Mouse (Mus musculus) layer of hippocampus, adult 11-12 months (tissue): ENCODE results near the gene Inpp5f.
A peak's percentile ranks its signal among the peaks of the same experiment; 100 is the strongest.

Experiments
- DNase-seq: peaks from one replicate; pipeline ENCODE4 v3.0.0; 2022; ENCODE audit warnings: low spot score

The Inpp5f gene

DNA sequence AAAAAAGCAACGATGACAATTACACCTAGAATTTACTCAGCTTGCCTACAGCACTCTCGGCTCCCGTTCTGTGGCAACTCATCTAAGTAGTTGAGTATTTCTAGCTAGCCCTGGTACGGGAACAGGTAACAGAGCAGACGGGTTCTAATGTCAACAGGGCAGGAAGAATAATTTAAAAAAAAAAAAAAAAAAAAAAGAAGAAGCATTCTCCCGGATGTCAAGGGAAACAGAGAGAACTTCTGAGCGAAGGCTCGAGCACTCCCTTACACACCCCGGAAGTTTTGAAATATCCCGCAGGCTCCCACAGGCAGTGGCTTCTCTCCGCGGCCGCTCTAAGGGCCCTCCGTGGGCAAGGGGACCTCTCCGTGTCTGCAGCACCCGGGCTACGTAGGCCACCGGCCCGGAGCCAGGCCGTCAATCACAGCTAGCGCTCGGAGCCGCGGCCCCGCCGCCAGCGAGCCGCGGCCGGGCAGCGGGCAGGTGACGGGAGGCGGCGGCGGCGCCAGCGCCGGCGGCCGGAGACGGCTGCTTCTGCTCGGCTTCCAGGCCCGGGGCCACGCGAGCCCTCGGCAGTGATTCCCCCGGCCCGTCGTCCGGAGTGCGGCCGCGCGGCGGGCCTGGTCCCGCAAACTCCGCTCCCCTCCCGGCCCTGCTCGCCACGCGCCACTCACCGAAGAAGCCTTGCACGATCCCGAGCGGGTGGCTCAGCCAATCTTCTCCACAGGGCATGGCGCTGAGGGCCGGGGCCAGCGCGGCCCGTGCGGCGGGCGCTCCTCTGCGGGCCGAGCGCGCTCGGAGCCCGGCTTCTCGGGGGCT is 128.5 kb downstream of the Inpp5f start:
- DNase-seq: peak; percentile 37

DNA sequence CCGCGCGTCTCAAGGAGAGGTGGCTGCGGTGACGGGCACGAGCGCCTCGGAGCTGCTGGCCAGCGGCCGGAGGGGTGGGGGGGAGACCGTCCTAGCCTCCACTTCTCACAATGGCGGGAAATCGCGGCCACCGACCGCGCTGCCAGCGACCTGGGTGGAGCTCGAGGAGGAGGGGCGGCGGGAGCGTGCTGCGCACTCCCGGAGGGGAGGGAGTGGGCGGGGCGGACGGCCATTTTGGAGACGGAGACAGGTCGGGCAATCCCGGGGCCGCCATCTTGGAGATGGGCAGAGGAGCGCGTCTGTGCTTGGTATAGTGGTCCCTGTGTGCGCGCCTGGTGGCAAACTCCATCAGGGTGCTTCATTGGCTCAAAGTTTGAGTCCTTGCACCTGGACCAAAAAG is 129.2 kb downstream of the Inpp5f start, which contains the start of gene Mcmbp:
Gene Mcmbp (minus strand): TSS at position 162 of the 400 bp plus-strand sequence.
- DNase-seq: peak; percentile 96

DNA sequence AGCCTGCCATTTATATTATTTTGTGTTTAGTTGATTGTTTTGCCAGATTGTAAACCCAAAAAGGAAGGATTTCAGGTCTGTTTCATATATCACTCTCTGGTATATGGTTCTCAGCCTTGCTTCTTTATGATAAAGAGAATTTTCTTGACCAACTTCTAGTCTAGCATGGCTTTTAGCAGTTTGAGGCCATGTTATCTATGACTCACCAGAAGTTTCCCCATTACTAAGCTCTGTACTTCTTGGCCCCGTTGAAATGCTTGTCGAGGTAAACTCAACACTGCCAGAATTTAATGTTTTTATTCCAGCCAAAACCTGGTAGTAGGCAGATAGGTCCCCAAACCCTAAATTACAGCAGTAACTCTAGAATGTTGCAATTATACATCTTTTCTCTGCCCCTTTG is 132.8 kb downstream of the Inpp5f start:
- DNase-seq: no peak

DNA sequence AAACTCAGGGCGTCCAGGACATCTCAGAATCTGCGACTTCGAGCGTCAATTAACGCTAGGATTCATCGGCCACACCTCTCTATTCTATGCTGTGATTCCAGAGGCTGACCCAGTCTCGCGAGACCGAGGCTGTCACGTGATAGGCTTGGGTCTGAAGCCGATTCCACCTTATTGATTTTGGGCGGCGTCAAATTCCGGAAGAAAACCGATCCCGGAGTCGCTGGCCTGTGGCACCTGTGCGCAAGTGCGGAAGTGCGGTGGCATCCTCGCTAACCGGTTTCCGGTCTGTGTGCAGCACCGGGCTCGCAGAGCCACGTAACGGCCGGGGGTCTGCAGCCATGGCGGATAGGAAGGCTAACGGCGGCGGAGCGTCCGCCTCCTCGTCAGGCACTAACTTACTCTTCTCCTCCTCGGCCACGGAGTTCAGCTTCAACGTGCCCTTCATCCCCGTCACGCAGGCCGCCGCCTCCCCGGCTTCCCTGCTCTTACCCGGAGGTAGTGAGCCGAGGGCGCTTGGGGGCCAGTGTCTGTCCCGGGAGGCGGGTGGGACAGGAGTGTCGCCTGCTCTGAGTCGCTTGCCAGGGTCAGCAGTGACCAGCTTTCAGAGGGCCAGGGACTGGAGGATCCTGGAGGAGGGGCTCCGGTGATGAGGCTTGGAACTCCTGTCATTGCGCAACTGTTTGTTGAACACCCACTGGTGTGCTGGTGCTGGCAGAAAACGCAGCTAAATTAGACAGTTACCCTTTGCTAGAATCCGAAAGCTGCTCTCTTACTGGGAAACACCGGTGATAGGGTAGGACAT is 133.8 kb downstream of the Inpp5f start, which contains the start of gene Sec23ip:
Gene Sec23ip (plus strand): TSS at position 260 of the 802 bp plus-strand sequence.
- peak; percentile 99 for DNase-seq
